Mouse (Mus musculus) liver, embryonic 15.5 days (tissue): ENCODE data around the gene Adarb1. TPM values are rescaled to one million over a fixed set of nuclear protein-coding genes. Genes with fewer than 3 reads are reported as not detected.

Experiments used
- ATAC-seq: fragments of 200-750 bp; cut with Nextera tagmentation; 2 replicates; pipeline ENCODE4 v1.8.0; 2017; ENCODE audit warnings: moderate number of reproducible peaks, mild to moderate bottlenecking, moderate library complexity; ENCODE audit not compliant: insufficient read depth
- H3K27ac ChIP-seq: fragments of 300-500 bp; sonication (generic); replicated peaks from 2 replicates; pipeline ENCODE4 v1.5.1; 2015; ENCODE audit warnings: mild to moderate bottlenecking, inconsistent platforms
- H3K27me3 ChIP-seq: fragments of 300-500 bp; sonication (generic); 2 replicates; pipeline ENCODE4 v1.6.1; 2015; ENCODE audit warnings: mild to moderate bottlenecking, inconsistent platforms
- H3K36me3 ChIP-seq: fragments of 300-500 bp; sonication (generic); replicated peaks from 2 replicates; pipeline ENCODE4 v1.6.1; 2015; ENCODE audit warnings: moderate library complexity, mild to moderate bottlenecking, inconsistent platforms
- H3K4me1 ChIP-seq: fragments of 300-500 bp; sonication (generic); replicated peaks from 2 replicates; pipeline ENCODE4 v1.6.1; 2015; ENCODE audit warnings: inconsistent platforms
- H3K4me2 ChIP-seq: fragments of 300-500 bp; sonication (generic); 2 replicates; pipeline ENCODE4 v1.6.1; 2015; ENCODE audit warnings: moderate library complexity, mild to moderate bottlenecking, inconsistent platforms
- H3K4me3 ChIP-seq: fragments of 300-500 bp; sonication (generic); replicated peaks from 2 replicates; pipeline ENCODE4 v1.5.1; 2015; ENCODE audit warnings: mild to moderate bottlenecking, inconsistent platforms
- H3K9ac ChIP-seq: fragments of 300-500 bp; sonication (generic); 2 replicates; pipeline ENCODE4 v1.6.1; 2015; ENCODE audit warnings: moderate library complexity, mild to moderate bottlenecking, inconsistent platforms
- H3K9me3 ChIP-seq: fragments of 300-500 bp; sonication (generic); replicated peaks from 2 replicates; pipeline ENCODE4 v1.6.1; 2016; ENCODE audit warnings: inconsistent platforms
- WGBS: fragments of 180-500 bp; shearing (Covaris S2); methylation state at CpG from one replicate; pipeline ENCODE4 v1.1.7; 2015; ENCODE audit warnings: mixed read lengths; ENCODE audit not compliant: insufficient replicate concordance; 5-methylcytosine and 5-hydroxymethylcytosine counted together
- polyA plus RNA-seq: library from polyadenylated mRNA; unstranded; fragments of >200 nt; fragmentation: Nextera tagmentation; extraction: Ambion mirVana; gene quantifications from 2 replicates; pipeline ENCODE4 v1.2.1, GENCODE M21; 2015

Gene Adarb1
- 1.2 and 1.6 TPM in 2 replicates for polyA plus RNA-seq

- peaks cover 48% of the 10 kb centered on the region for H3K27me3 ChIP-seq
- WGBS, result under 1% methylated on average over 54 of the region's 57 CpGs
- no peak within 1 kb of the TSS for H3K27ac ChIP-seq
Measured at GRCm38 (mm10) chr10:77418138-77418537, at the start of gene Adarb1. Gene Adarb1 (minus strand): TSS chr10:77418270.

GRCm38 (mm10) chr10:77467407-77467806, 49.3 kb upstream of the Adarb1 start:
- H3K4me3 ChIP-seq, result no peak overlapping the region
- no peaks in the 10 kb centered on the region for H3K4me1 ChIP-seq
- no peak overlapping the region for H3K9ac ChIP-seq
- H3K36me3 ChIP-seq, result no peaks in the 10 kb centered on the region
- no peak for ATAC-seq
- H3K27ac ChIP-seq, result no peak overlapping the region
- 70% methylated on average over 6 of the region's 6 CpGs for WGBS
- no peaks in the 10 kb centered on the region for H3K27me3 ChIP-seq
- H3K4me2 ChIP-seq, result no peak overlapping the region
- H3K9me3 ChIP-seq, result no peaks in the 10 kb centered on the region

More at GRCm38 (mm10) chr10:77418138-77418537, at the start of gene Adarb1:
- H3K4me2 ChIP-seq, result peak within 1 kb of the TSS; percentile 88
- H3K4me3 ChIP-seq, result peak within 1 kb of the TSS; percentile 64
- ATAC-seq, result peak; percentile 86
- H3K9me3 ChIP-seq, result no peaks in the 10 kb centered on the region
- H3K36me3 ChIP-seq, result no peaks in the 10 kb centered on the region
- H3K4me1 ChIP-seq, result peaks cover 19% of the 10 kb centered on the region
- peak within 1 kb of the TSS; percentile 54 for H3K9ac ChIP-seq

GRCm38 (mm10) chr10:77465902-77466301, 47.8 kb upstream of the Adarb1 start:
- Histone ChIP-seq H3K4me1 (no peaks in the 10 kb centered on the region), H3K4me2 (no peak overlapping the region), H3K4me3 (no peak overlapping the region), H3K9ac (no peak overlapping the region), H3K27me3 (no peaks in the 10 kb centered on the region), H3K9me3 (no peaks in the 10 kb centered on the region), H3K36me3 (no peaks in the 10 kb centered on the region), H3K27ac (no peak overlapping the region)
- ATAC-seq, result no peak
- 65% methylated on average over 5 of the region's 5 CpGs for WGBS

GRCm38 (mm10) chr10:77464181-77464936, 46.3 kb upstream of the Adarb1 start:
- WGBS, result 60% methylated on average over 10 of the region's 10 CpGs
- no peak overlapping the region for H3K27ac ChIP-seq

GRCm38 (mm10) chr10:77461161-77461560, 43.1 kb upstream of the Adarb1 start:
- H3K4me2 ChIP-seq, result no peak overlapping the region
- H3K4me3 ChIP-seq, result no peak overlapping the region
- no peaks in the 10 kb centered on the region for H3K27me3 ChIP-seq
- H3K9me3 ChIP-seq, result no peaks in the 10 kb centered on the region
- no peaks in the 10 kb centered on the region for H3K36me3 ChIP-seq
- H3K27ac ChIP-seq, result no peak overlapping the region
- no peaks in the 10 kb centered on the region for H3K4me1 ChIP-seq
- H3K9ac ChIP-seq, result no peak overlapping the region
- no peak for ATAC-seq
- WGBS, result 71% methylated on average over 8 of the region's 8 CpGs

More at GRCm38 (mm10) chr10:77464181-77464936, 46.3 kb upstream of the Adarb1 start:
- Histone ChIP-seq H3K36me3 (no peaks in the 10 kb centered on the region), H3K9ac (no peak overlapping the region), H3K9me3 (no peaks in the 10 kb centered on the region), H3K4me3 (no peak overlapping the region), H3K4me1 (no peaks in the 10 kb centered on the region), H3K4me2 (no peak overlapping the region), H3K27me3 (no peaks in the 10 kb centered on the region)
- no peak for ATAC-seq

GRCm38 (mm10) chr10:77457701-77458100, 39.6 kb upstream of the Adarb1 start:
- 48% methylated on average over 3 of the region's 3 CpGs for WGBS
- ATAC-seq, result no peak

GRCm38 (mm10) chr10:77456507-77456906, 38.4 kb upstream of the Adarb1 start:
- H3K4me1 ChIP-seq, result no peaks in the 10 kb centered on the region

More at GRCm38 (mm10) chr10:77457701-77458100, 39.6 kb upstream of the Adarb1 start:
- Histone ChIP-seq H3K4me3 (no peak overlapping the region), H3K4me2 (no peak overlapping the region), H3K9ac (no peak overlapping the region), H3K9me3 (no peaks in the 10 kb centered on the region), H3K4me1 (no peaks in the 10 kb centered on the region), H3K36me3 (no peaks in the 10 kb centered on the region), H3K27me3 (no peaks in the 10 kb centered on the region), H3K27ac (no peak overlapping the region)

GRCm38 (mm10) chr10:77455251-77456010, 37.4 kb upstream of the Adarb1 start:
- Histone ChIP-seq H3K9ac (no peak overlapping the region), H3K4me2 (no peak overlapping the region), H3K27ac (no peak overlapping the region), H3K36me3 (no peaks in the 10 kb centered on the region), H3K4me1 (no peaks in the 10 kb centered on the region), H3K4me3 (no peak overlapping the region), H3K9me3 (no peaks in the 10 kb centered on the region), H3K27me3 (no peaks in the 10 kb centered on the region)
- no peak for ATAC-seq
- 51% methylated on average over 14 of the region's 14 CpGs for WGBS

More at GRCm38 (mm10) chr10:77456507-77456906, 38.4 kb upstream of the Adarb1 start:
- Histone ChIP-seq H3K27ac (no peak overlapping the region), H3K9me3 (no peaks in the 10 kb centered on the region), H3K36me3 (no peaks in the 10 kb centered on the region), H3K9ac (no peak overlapping the region), H3K4me3 (no peak overlapping the region), H3K4me2 (no peak overlapping the region), H3K27me3 (no peaks in the 10 kb centered on the region)
- ATAC-seq, result no peak
- WGBS, result 61% methylated on average over 7 of the region's 7 CpGs

GRCm38 (mm10) chr10:77454795-77455194, 36.7 kb upstream of the Adarb1 start:
- Histone ChIP-seq H3K4me2 (no peak overlapping the region), H3K4me1 (no peaks in the 10 kb centered on the region), H3K9me3 (no peaks in the 10 kb centered on the region), H3K36me3 (no peaks in the 10 kb centered on the region), H3K27me3 (peaks cover 5% of the 10 kb centered on the region), H3K27ac (no peak overlapping the region), H3K9ac (no peak overlapping the region), H3K4me3 (no peak overlapping the region)
- no peak for ATAC-seq
- WGBS, result 64% methylated on average over 6 of the region's 6 CpGs

- Histone ChIP-seq H3K27me3 (peaks cover 30% of the 10 kb centered on the region), H3K36me3 (no peaks in the 10 kb centered on the region), H3K9ac (no peak overlapping the region), H3K4me3 (no peak overlapping the region), H3K9me3 (no peaks in the 10 kb centered on the region), H3K27ac (no peak overlapping the region), H3K4me1 (no peaks in the 10 kb centered on the region), H3K4me2 (no peak overlapping the region)
- 72% methylated on average over 4 of the region's 4 CpGs for WGBS
- no peak for ATAC-seq
Measured at GRCm38 (mm10) chr10:77451822-77452221, 33.8 kb upstream of the Adarb1 start.

GRCm38 (mm10) chr10:77450159-77450464, 32.0 kb upstream of the Adarb1 start:
- Histone ChIP-seq H3K9ac (no peak overlapping the region), H3K4me1 (no peaks in the 10 kb centered on the region), H3K4me2 (no peak overlapping the region), H3K36me3 (no peaks in the 10 kb centered on the region), H3K27ac (no peak overlapping the region), H3K27me3 (peaks cover 30% of the 10 kb centered on the region), H3K4me3 (no peak overlapping the region), H3K9me3 (no peaks in the 10 kb centered on the region)
- ATAC-seq, result no peak
